Mouse (Mus musculus) ES-E14 (cell line): Measurements from ENCODE around the gene Slc28a3.

Experiments
- CHD2 ChIP-seq: IDR thresholded peaks from 2 replicates; pipeline ENCODE4 v1.6.1; 2014; ENCODE audit warnings: mild to moderate bottlenecking, low read depth, low read length, inconsistent platforms
- MAFK ChIP-seq: IDR thresholded peaks from 2 replicates; pipeline ENCODE4 v1.6.1; 2014; ENCODE audit warnings: mild to moderate bottlenecking, low read depth, low read length, inconsistent platforms; ENCODE audit not compliant: insufficient read depth

DNA sequence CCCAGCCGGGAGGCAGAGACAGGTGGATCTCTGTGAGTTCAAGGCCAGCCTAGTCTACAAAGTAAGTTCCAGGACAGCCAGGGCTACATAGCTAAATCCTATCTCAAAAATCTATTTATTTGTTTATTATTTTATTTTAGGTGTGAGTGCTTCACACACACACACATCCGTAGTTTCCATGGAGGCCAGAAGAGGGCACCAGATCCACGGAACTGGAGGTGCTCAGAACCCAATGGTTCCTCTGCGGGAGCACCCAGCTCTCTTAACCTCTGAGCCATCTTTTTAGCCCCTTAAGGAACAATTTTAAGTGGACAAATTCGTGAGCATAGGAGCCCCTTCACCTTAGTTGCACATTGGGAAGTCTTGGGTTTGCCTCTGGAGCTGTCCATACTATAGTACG is 20.0 kb downstream of the Slc28a3 start:
- TF ChIP-seq MAFK (no peak), CHD2 (no peak)
